Mouse (Mus musculus) ES-Bruce4 (cell line): ENCODE measurements around the gene Gpc2. TPM values are rescaled to one million over a fixed set of nuclear protein-coding genes. Genes with fewer than 3 reads are reported as not detected.
A peak's percentile ranks its signal among the peaks of the same experiment; 100 is the strongest.

Experiments used
- H3K27ac ChIP-seq: 2 replicates; pipeline ENCODE4 v1.5.1; 2012; ENCODE audit warnings: low read length, inconsistent platforms; ENCODE audit not compliant: insufficient read depth
- H3K27me3 ChIP-seq: 2 replicates; pipeline ENCODE4 v1.6.1; 2012; ENCODE audit warnings: mild to moderate bottlenecking, low read length, inconsistent platforms; ENCODE audit not compliant: control insufficient read depth, poor library complexity, insufficient read depth, severe bottlenecking
- H3K36me3 ChIP-seq: 2 replicates; pipeline ENCODE4 v1.6.1; 2012; ENCODE audit warnings: inconsistent platforms, mild to moderate bottlenecking, low read length, moderate library complexity; ENCODE audit not compliant: control insufficient read depth, poor library complexity, insufficient read depth, severe bottlenecking
- H3K4me1 ChIP-seq: one replicate; pipeline ENCODE4 v1.8.1; 2011; ENCODE audit warnings: low read length; ENCODE audit not compliant: control insufficient read depth, insufficient read depth
- H3K4me3 ChIP-seq: 2 replicates; pipeline ENCODE4 v1.5.1; 2011; ENCODE audit warnings: low read depth, mild to moderate bottlenecking, low read length
- H3K9ac ChIP-seq: 2 replicates; pipeline ENCODE4 v1.6.1; 2012; ENCODE audit warnings: low read depth, mild to moderate bottlenecking, inconsistent platforms; ENCODE audit not compliant: poor library complexity, severe bottlenecking
- H3K9me3 ChIP-seq: replicated peaks from 2 replicates; pipeline ENCODE4 v1.6.1; 2012; ENCODE audit warnings: mild to moderate bottlenecking, low read length, inconsistent platforms; ENCODE audit not compliant: control insufficient read depth, poor library complexity, insufficient read depth, severe bottlenecking
- CTCF ChIP-seq: IDR thresholded peaks from one replicate; pipeline ENCODE4 v1.8.1; 2011; ENCODE audit warnings: low read depth, low read length
- EP300 ChIP-seq: IDR thresholded peaks from 2 replicates; pipeline ENCODE4 v1.6.1; 2011; ENCODE audit warnings: low read depth, low read length; ENCODE audit not compliant: insufficient read depth
- POLR2A ChIP-seq: IDR thresholded peaks from one replicate; pipeline ENCODE4 v1.8.1; 2011; ENCODE audit warnings: low read length; ENCODE audit not compliant: insufficient read depth
- polyA plus RNA-seq: library from polyadenylated mRNA; stranded (reverse); fragments of >200 nt; gene quantifications from 2 replicates; pipeline ENCODE4 v1.2.4, GENCODE M21; 2011; ENCODE audit warnings: low read depth; ENCODE audit not compliant: missing spikeins, insufficient read depth, insufficient read length

The Gpc2 gene
- polyA plus RNA-seq, 1 experiment: 14.6 TPM

GRCm38 (mm10) chr5:138274186-138274585 lies 5.6 kb downstream of the Gpc2 start:
- H3K36me3 ChIP-seq: no peaks in the 10 kb centered on the region
- TF ChIP-seq POLR2A (no peak), CTCF (no peak), EP300 (no peak)
- no peaks in the 10 kb centered on the region for H3K27me3 ChIP-seq
- no peak overlapping the region for H3K4me3 ChIP-seq
- no peaks in the 10 kb centered on the region for H3K9me3 ChIP-seq
- H3K27ac ChIP-seq: no peak overlapping the region
- H3K9ac ChIP-seq: no peak overlapping the region
- no peaks in the 10 kb centered on the region for H3K4me1 ChIP-seq

GRCm38 (mm10) chr5:138272409-138272923 lies 7.3 kb downstream of the Gpc2 start, which contains the start of gene Gal3st4:
Gal3st4 (minus strand) TSS chr5:138272840.
- Histone ChIP-seq H3K36me3 (no peaks in the 10 kb centered on the region), H3K9me3 (no peaks in the 10 kb centered on the region), H3K9ac (peak within 1 kb of the TSS; percentile 32), H3K4me1 (no peaks in the 10 kb centered on the region), H3K27ac (no peak within 1 kb of the TSS), H3K27me3 (no peaks in the 10 kb centered on the region), H3K4me3 (peak within 1 kb of the TSS; percentile 11)
- TF ChIP-seq CTCF (no peak), EP300 (no peak), POLR2A (no peak)

- H3K36me3 ChIP-seq: no peaks in the 10 kb centered on the region
- H3K9me3 ChIP-seq: no peaks in the 10 kb centered on the region
- TF ChIP-seq CTCF (no peak), POLR2A (no peak), EP300 (no peak)
- no peak overlapping the region for H3K27ac ChIP-seq
- no peak overlapping the region for H3K9ac ChIP-seq
- H3K4me1 ChIP-seq: no peaks in the 10 kb centered on the region
- no peaks in the 10 kb centered on the region for H3K27me3 ChIP-seq
- no peak overlapping the region for H3K4me3 ChIP-seq
Measured at GRCm38 (mm10) chr5:138271232-138271631, 8.6 kb downstream of the Gpc2 start.

DNA sequence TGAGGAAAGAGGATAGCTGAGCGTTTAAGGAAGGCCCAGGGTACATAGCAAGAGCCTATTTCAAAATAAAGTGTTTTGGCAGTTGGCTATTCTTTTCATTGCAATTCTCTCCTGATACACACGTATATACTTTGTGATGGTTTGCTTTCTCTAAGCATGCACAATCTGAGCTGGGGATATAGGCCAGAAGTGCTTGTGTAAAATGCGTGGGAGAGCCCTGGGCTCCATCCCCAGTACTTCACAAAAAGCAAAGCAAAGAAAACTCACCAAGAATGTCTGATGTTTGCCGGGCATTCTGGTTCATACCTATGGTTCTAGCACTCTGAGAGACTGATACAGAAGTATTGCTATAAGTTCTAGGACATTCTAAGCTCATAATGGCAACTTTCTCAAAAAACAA lies 10.8 kb downstream of the Gpc2 start:
- no peak overlapping the region for H3K4me3 ChIP-seq
- H3K9ac ChIP-seq: no peak overlapping the region
- H3K4me1 ChIP-seq: no peaks in the 10 kb centered on the region
- no peaks in the 10 kb centered on the region for H3K9me3 ChIP-seq
- no peaks in the 10 kb centered on the region for H3K27me3 ChIP-seq
- H3K36me3 ChIP-seq: no peaks in the 10 kb centered on the region
- H3K27ac ChIP-seq: no peak overlapping the region
- TF ChIP-seq POLR2A: no peak
- TF ChIP-seq EP300: no peak

- Histone ChIP-seq H3K27me3 (no peaks in the 10 kb centered on the region), H3K4me3 (no peak overlapping the region), H3K36me3 (no peaks in the 10 kb centered on the region), H3K4me1 (no peaks in the 10 kb centered on the region), H3K9me3 (no peaks in the 10 kb centered on the region), H3K9ac (no peak overlapping the region), H3K27ac (no peak overlapping the region)
- TF ChIP-seq POLR2A (no peak), CTCF (no peak), EP300 (no peak)
Measured at GRCm38 (mm10) chr5:138267114-138267513, 12.7 kb downstream of the Gpc2 start.

- no peaks in the 10 kb centered on the region for H3K9me3 ChIP-seq
- no peak for TF ChIP-seq CTCF
- TF ChIP-seq EP300: no peak
- TF ChIP-seq POLR2A: no peak
- no peaks in the 10 kb centered on the region for H3K27me3 ChIP-seq
Measured at GRCm38 (mm10) chr5:138265712-138266111, 14.1 kb downstream of the Gpc2 start.

More at GRCm38 (mm10) chr5:138265712-138266111, 14.1 kb downstream of the Gpc2 start:
- Histone ChIP-seq H3K4me3 (no peak overlapping the region), H3K9ac (no peak overlapping the region), H3K4me1 (no peaks in the 10 kb centered on the region), H3K27ac (no peak overlapping the region), H3K36me3 (peaks cover 3% of the 10 kb centered on the region; the same call in 1 of the 2 replicates)
